Mouse (Mus musculus) liver, embryonic 16.5 days (tissue): ENCODE measurements around the gene Hecw2. TPM values are rescaled to one million over a fixed set of nuclear protein-coding genes. Genes with fewer than 3 reads are reported as not detected.

Experiments
- ATAC-seq: fragments of 200-750 bp; cut with Nextera tagmentation; 2 replicates; pipeline ENCODE4 v1.8.0; 2017; ENCODE audit warnings: low read depth, mild to moderate bottlenecking, moderate number of reproducible peaks, moderate library complexity
- H3K27ac ChIP-seq: fragments of 300-500 bp; sonication (generic); 2 replicates; pipeline ENCODE4 v1.5.1; 2014; ENCODE audit warnings: mild to moderate bottlenecking, low read length
- H3K27me3 ChIP-seq: fragments of 300-500 bp; sonication (generic); 2 replicates; pipeline ENCODE4 v1.6.1; 2014; ENCODE audit warnings: low read depth, low read length, mixed read lengths; ENCODE audit not compliant: control insufficient read depth, insufficient read depth
- H3K36me3 ChIP-seq: fragments of 300-500 bp; sonication (generic); 2 replicates; pipeline ENCODE4 v1.6.1; 2014; ENCODE audit warnings: mild to moderate bottlenecking; ENCODE audit not compliant: control insufficient read depth, insufficient read depth
- H3K4me1 ChIP-seq: fragments of 300-500 bp; sonication (generic); 2 replicates; pipeline ENCODE4 v1.6.1; 2014; ENCODE audit warnings: low read depth, low read length, mixed read lengths; ENCODE audit not compliant: control insufficient read depth
- H3K4me2 ChIP-seq: fragments of 300-500 bp; sonication (generic); 2 replicates; pipeline ENCODE4 v1.6.1; 2014; ENCODE audit warnings: low read depth, low read length, mixed read lengths
- H3K4me3 ChIP-seq: fragments of 300-500 bp; sonication (generic); 2 replicates; pipeline ENCODE4 v1.5.1; 2014; ENCODE audit warnings: low read depth, mild to moderate bottlenecking, low read length
- H3K9ac ChIP-seq: fragments of 300-500 bp; sonication (generic); 2 replicates; pipeline ENCODE4 v1.6.1; 2014; ENCODE audit warnings: low read depth, low read length
- H3K9me3 ChIP-seq: fragments of 300-500 bp; sonication (generic); replicated peaks from 2 replicates; pipeline ENCODE4 v1.6.1; 2016; ENCODE audit warnings: low read length; ENCODE audit not compliant: control insufficient read depth
- WGBS: fragments of 180-500 bp; shearing (Covaris S2); extraction: QIAGEN DNeasy Blood & Tissue Kit; methylation state at CpG from one replicate; pipeline ENCODE4 v1.1.7; 2014; ENCODE audit not compliant: insufficient replicate concordance; 5-methylcytosine and 5-hydroxymethylcytosine counted together
- polyA plus RNA-seq: library from polyadenylated mRNA; unstranded; fragments of >200 nt; fragmentation: Nextera tagmentation; extraction: Ambion mirVana; gene quantifications from 2 replicates; pipeline ENCODE4 v1.2.1, GENCODE M21; 2015

Hecw2 gene
- polyA plus RNA-seq, 1 experiment from 2014 or later: 0.51 TPM

- H3K4me1 ChIP-seq: no peaks in the 10 kb centered on the region
- H3K27me3 ChIP-seq: no peaks in the 10 kb centered on the region
- no peak for ATAC-seq
- H3K4me3 ChIP-seq: no peak overlapping the region
- H3K9me3 ChIP-seq: no peaks in the 10 kb centered on the region
- 16% methylated on average over 1 of the region's 1 CpGs for WGBS
- no peak overlapping the region for H3K27ac ChIP-seq
- H3K9ac ChIP-seq: no peak overlapping the region
- no peaks in the 10 kb centered on the region for H3K36me3 ChIP-seq
- no peak overlapping the region for H3K4me2 ChIP-seq
Observed at GRCm38 (mm10) chr1:54068248-54068647, 126.7 kb downstream of the Hecw2 start.

GRCm38 (mm10) chr1:54065434-54065833 is 129.5 kb downstream of the Hecw2 start:
- Histone ChIP-seq H3K27ac (no peak overlapping the region), H3K4me2 (no peak overlapping the region), H3K4me1 (no peaks in the 10 kb centered on the region), H3K27me3 (no peaks in the 10 kb centered on the region), H3K4me3 (no peak overlapping the region), H3K36me3 (no peaks in the 10 kb centered on the region), H3K9me3 (no peaks in the 10 kb centered on the region), H3K9ac (no peak overlapping the region)
- no peak for ATAC-seq
- 61% methylated on average over 1 of the region's 1 CpGs for whole genome bisulfite sequencing

- Histone ChIP-seq H3K4me1 (no peaks in the 10 kb centered on the region), H3K27me3 (no peaks in the 10 kb centered on the region), H3K4me3 (no peak overlapping the region), H3K9ac (no peak overlapping the region), H3K27ac (no peak overlapping the region), H3K9me3 (no peaks in the 10 kb centered on the region), H3K36me3 (no peaks in the 10 kb centered on the region), H3K4me2 (no peak overlapping the region)
- ATAC-seq: no peak
- WGBS: 65% methylated on average over 2 of the region's 2 CpGs
Observed at GRCm38 (mm10) chr1:54061078-54061477, 133.9 kb downstream of the Hecw2 start.

GRCm38 (mm10) chr1:54059731-54060130 is 135.2 kb downstream of the Hecw2 start:
- H3K4me3 ChIP-seq: no peak overlapping the region
- no peaks in the 10 kb centered on the region for H3K27me3 ChIP-seq
- WGBS: 53% methylated on average over 1 of the region's 1 CpGs
- no peaks in the 10 kb centered on the region for H3K4me1 ChIP-seq
- no peak overlapping the region for H3K4me2 ChIP-seq
- no peaks in the 10 kb centered on the region for H3K36me3 ChIP-seq
- no peak for ATAC-seq
- no peak overlapping the region for H3K9ac ChIP-seq
- H3K27ac ChIP-seq: no peak overlapping the region
- no peaks in the 10 kb centered on the region for H3K9me3 ChIP-seq

- Histone ChIP-seq H3K4me2 (no peak overlapping the region), H3K27me3 (no peaks in the 10 kb centered on the region), H3K9ac (no peak overlapping the region), H3K36me3 (no peaks in the 10 kb centered on the region), H3K4me1 (no peaks in the 10 kb centered on the region), H3K27ac (no peak overlapping the region), H3K4me3 (no peak overlapping the region), H3K9me3 (no peaks in the 10 kb centered on the region)
- ATAC-seq: no peak
Observed at GRCm38 (mm10) chr1:54052771-54053170, 142.2 kb downstream of the Hecw2 start.

GRCm38 (mm10) chr1:54046923-54047322 is 148.0 kb downstream of the Hecw2 start:
- Histone ChIP-seq H3K36me3 (no peaks in the 10 kb centered on the region), H3K27me3 (no peaks in the 10 kb centered on the region), H3K9me3 (no peaks in the 10 kb centered on the region), H3K4me2 (no peak overlapping the region), H3K4me1 (no peaks in the 10 kb centered on the region), H3K9ac (no peak overlapping the region), H3K27ac (no peak overlapping the region), H3K4me3 (no peak overlapping the region)
- no peak for ATAC-seq
- WGBS: 24% methylated on average over 1 of the region's 1 CpGs

GRCm38 (mm10) chr1:54039062-54039461 is 155.9 kb downstream of the Hecw2 start:
- Histone ChIP-seq H3K36me3 (no peaks in the 10 kb centered on the region), H3K27ac (no peak overlapping the region), H3K4me2 (no peak overlapping the region), H3K4me3 (no peak overlapping the region), H3K9me3 (no peaks in the 10 kb centered on the region), H3K4me1 (no peaks in the 10 kb centered on the region), H3K27me3 (no peaks in the 10 kb centered on the region), H3K9ac (no peak overlapping the region)
- no peak for ATAC-seq
- 18% methylated on average over 2 of the region's 2 CpGs for WGBS

- H3K4me1 ChIP-seq: no peaks in the 10 kb centered on the region
- no peaks in the 10 kb centered on the region for H3K9me3 ChIP-seq
- no peak overlapping the region for H3K9ac ChIP-seq
- WGBS: 38% methylated on average over 2 of the region's 2 CpGs
- no peak overlapping the region for H3K4me2 ChIP-seq
- H3K4me3 ChIP-seq: no peak overlapping the region
- H3K36me3 ChIP-seq: no peaks in the 10 kb centered on the region
- ATAC-seq: 0 out of 2 replicates have a peak, but pooled peaks have one; percentile 24
- H3K27me3 ChIP-seq: no peaks in the 10 kb centered on the region
- no peak overlapping the region for H3K27ac ChIP-seq
Observed at GRCm38 (mm10) chr1:54017686-54018085, 177.3 kb downstream of the Hecw2 start.

GRCm38 (mm10) chr1:54015739-54016138 is 179.2 kb downstream of the Hecw2 start:
- Histone ChIP-seq H3K36me3 (no peaks in the 10 kb centered on the region), H3K9me3 (no peaks in the 10 kb centered on the region), H3K4me3 (no peak overlapping the region), H3K4me1 (no peaks in the 10 kb centered on the region), H3K4me2 (no peak overlapping the region), H3K27ac (no peak overlapping the region), H3K27me3 (no peaks in the 10 kb centered on the region), H3K9ac (no peak overlapping the region)
- no peak for ATAC-seq
- 43% methylated on average over 4 of the region's 4 CpGs for WGBS

- Histone ChIP-seq H3K36me3 (no peaks in the 10 kb centered on the region), H3K9ac (no peak overlapping the region), H3K4me1 (no peaks in the 10 kb centered on the region), H3K27ac (no peak overlapping the region), H3K4me3 (no peak overlapping the region), H3K27me3 (no peaks in the 10 kb centered on the region), H3K9me3 (no peaks in the 10 kb centered on the region), H3K4me2 (no peak overlapping the region)
- ATAC-seq: no peak
- 71% methylated on average over 3 of the region's 3 CpGs for WGBS
Observed at GRCm38 (mm10) chr1:54012414-54012813, 182.6 kb downstream of the Hecw2 start.
